Mouse (Mus musculus) kidney, adult 2 months (tissue): ENCODE results near the gene Dynlt1a. TPM values are rescaled to one million over a fixed set of nuclear protein-coding genes. Genes with fewer than 3 reads are reported as not detected.
"Not testable (repeated sequence)": the region's sequence is repeated elsewhere in the genome, so short reads cannot be mapped to it uniquely, and the experiment has no call there.

Source experiments
- DNase-seq: peaks from one replicate; pipeline ENCODE4 v3.0.0; 2021
- H3K27ac ChIP-seq: fragments of 200-500 bp; 2 replicates; pipeline ENCODE4 v1.5.1; 2012; ENCODE audit warnings: low read depth, low read length, control low read depth, inconsistent platforms; ENCODE audit not compliant: insufficient read depth
- H3K27me3 ChIP-seq: fragments of 200-500 bp; replicated peaks from 2 replicates; pipeline ENCODE4 v1.6.1; 2012; ENCODE audit warnings: mild to moderate bottlenecking, moderate library complexity, low read length, inconsistent platforms; ENCODE audit not compliant: control insufficient read depth, insufficient read depth
- H3K36me3 ChIP-seq: fragments of 200-500 bp; 2 replicates; pipeline ENCODE4 v1.6.1; 2012; ENCODE audit warnings: mild to moderate bottlenecking, moderate library complexity, low read length, inconsistent platforms; ENCODE audit not compliant: control insufficient read depth, insufficient read depth
- H3K4me1 ChIP-seq: fragments of 200-500 bp; 2 replicates; pipeline ENCODE4 v1.6.1; 2011; ENCODE audit warnings: low read length; ENCODE audit not compliant: control insufficient read depth, insufficient read depth
- H3K4me3 ChIP-seq: fragments of 200-500 bp; 2 replicates; pipeline ENCODE4 v1.5.1; 2011; ENCODE audit warnings: mild to moderate bottlenecking, low read depth, low read length, control low read depth; ENCODE audit not compliant: insufficient read depth
- WGBS: fragments of 180-500 bp; shearing (Covaris S2); methylation state at CpG from one replicate; pipeline ENCODE4 v1.1.7; 2018; 5-methylcytosine and 5-hydroxymethylcytosine counted together
- polyA plus RNA-seq: library from polyadenylated mRNA; depleted of rRNA; stranded (reverse); fragments of >200 nt; gene quantifications from 2 replicates; pipeline ENCODE4 v1.2.3, GENCODE M21; 2012

The Dynlt1a gene
- polyA plus RNA-seq, 1 experiment, result 3.8 TPM

- H3K27me3 ChIP-seq, H3K27ac ChIP-seq, H3K4me3 ChIP-seq, DNase-seq, H3K36me3 ChIP-seq, H3K4me1 ChIP-seq: not testable (repeated sequence)
- 76% methylated on average over 2 of the region's 3 CpGs for WGBS
These were observed 2.8 kb downstream of the Dynlt1a start for GRCm38 (mm10) chr17:6314493-6314892.

GRCm38 (mm10) chr17:6312755-6313154 lies 4.5 kb downstream of the Dynlt1a start:
- H3K36me3 ChIP-seq, H3K27ac ChIP-seq, H3K27me3 ChIP-seq, DNase-seq, H3K4me1 ChIP-seq, H3K4me3 ChIP-seq: not testable (repeated sequence)
- WGBS, result 69% methylated on average over 3 of the region's 3 CpGs

GRCm38 (mm10) chr17:6311716-6312115 lies 5.6 kb downstream of the Dynlt1a start:
- WGBS, result 93% methylated on average over 7 of the region's 7 CpGs

GRCm38 (mm10) chr17:6306503-6306902 lies 10.8 kb downstream of the Dynlt1a start:
- not testable (repeated sequence) for H3K27me3 ChIP-seq
- WGBS, result 94% methylated on average over 11 of the region's 13 CpGs

More at GRCm38 (mm10) chr17:6311716-6312115, 5.6 kb downstream of the Dynlt1a start:
- not testable (repeated sequence) for H3K36me3 ChIP-seq, H3K27ac ChIP-seq, DNase-seq, H3K4me1 ChIP-seq, H3K27me3 ChIP-seq, H3K4me3 ChIP-seq

GRCm38 (mm10) chr17:6305656-6306270 lies 11.5 kb downstream of the Dynlt1a start:
- H3K4me1 ChIP-seq, H3K4me3 ChIP-seq, DNase-seq, H3K27ac ChIP-seq, H3K36me3 ChIP-seq, H3K27me3 ChIP-seq: not testable (repeated sequence)
- WGBS, result 88% methylated on average over 12 of the region's 12 CpGs

More at GRCm38 (mm10) chr17:6306503-6306902, 10.8 kb downstream of the Dynlt1a start:
- H3K27ac ChIP-seq, H3K36me3 ChIP-seq, DNase-seq, H3K4me1 ChIP-seq, H3K4me3 ChIP-seq: not testable (repeated sequence)

- H3K4me3 ChIP-seq, H3K36me3 ChIP-seq, H3K27ac ChIP-seq, H3K27me3 ChIP-seq, H3K4me1 ChIP-seq, DNase-seq: not testable (repeated sequence)
- 94% methylated on average over 5 of the region's 6 CpGs for WGBS
These were observed 12.4 kb downstream of the Dynlt1a start for GRCm38 (mm10) chr17:6304891-6305290.

GRCm38 (mm10) chr17:6300190-6300863 lies 17.0 kb downstream of the Dynlt1a start:
- not testable (repeated sequence) for H3K36me3 ChIP-seq, DNase-seq, H3K27me3 ChIP-seq, H3K4me3 ChIP-seq, H3K4me1 ChIP-seq, H3K27ac ChIP-seq
- 66% methylated on average over 7 of the region's 12 CpGs for WGBS

- WGBS, result 91% methylated on average over 9 of the region's 15 CpGs
- not testable (repeated sequence) for DNase-seq, H3K27ac ChIP-seq
These were observed 20.1 kb downstream of the Dynlt1a start for GRCm38 (mm10) chr17:6297060-6297795.

GRCm38 (mm10) chr17:6293882-6294281 lies 23.4 kb downstream of the Dynlt1a start:
- not testable (repeated sequence) for H3K4me3 ChIP-seq, H3K4me1 ChIP-seq, H3K27ac ChIP-seq, H3K27me3 ChIP-seq, H3K36me3 ChIP-seq, DNase-seq
- 80% methylated on average over 1 of the region's 5 CpGs for WGBS

More at GRCm38 (mm10) chr17:6297060-6297795, 20.1 kb downstream of the Dynlt1a start:
- not testable (repeated sequence) for H3K27me3 ChIP-seq, H3K4me1 ChIP-seq, H3K36me3 ChIP-seq, H3K4me3 ChIP-seq

- H3K4me3 ChIP-seq, H3K27ac ChIP-seq, H3K27me3 ChIP-seq, DNase-seq, H3K36me3 ChIP-seq, H3K4me1 ChIP-seq: not testable (repeated sequence)
- 94% methylated on average over 12 of the region's 12 CpGs for WGBS
These were observed 28.3 kb downstream of the Dynlt1a start for GRCm38 (mm10) chr17:6289045-6289444.

GRCm38 (mm10) chr17:6286169-6286568 lies 31.1 kb downstream of the Dynlt1a start:
- not testable (repeated sequence) for H3K36me3 ChIP-seq, H3K4me1 ChIP-seq, H3K4me3 ChIP-seq, H3K27me3 ChIP-seq, H3K27ac ChIP-seq, DNase-seq
- WGBS, result 95% methylated on average over 5 of the region's 5 CpGs
